In genomic region chr8:106932376-106933065, GRCm38 (mm10) we compare ENCODE assay signal across 9 mouse cellular contexts. TPM values are rescaled to one million over a fixed set of nuclear protein-coding genes. Genes with fewer than 3 reads are reported as not detected.
A peak's percentile ranks its signal among the peaks of the same experiment; 100 is the strongest.
DNase-seq lines count a peak whose midpoint lies in the region; ATAC-seq and TF ChIP-seq lines count a peak whose summit lies in the region.
"Had no signal": no experiment of that assay in that cellular context is flagged by ENCODE, and none has a peak within 500 bp of the region (broad histone marks: within the 10 kb centered on the region; RNA-seq: fewer than 3 reads in every experiment).

No protein-coding gene starts in this region.

- H3K27ac ChIP-seq in lung, embryonic 14.5 days (ENCODE audit: low read depth), result peak overlapping the region; percentile 48; the same call in 1 of the 2 replicates
- 0 out of 4 replicates have a peak overlapping the region, but pooled peaks of 1 of the 2 experiments have one; percentile 9 for H3K27ac ChIP-seq in heart, embryonic 14.5 days (replicated peaks in 1 of 2; ENCODE audit: control insufficient read depth in 1 of 2, insufficient read depth in 1 of 2, low read depth in 2 of 2, low read length in 2 of 2)
- no peak overlapping the region for H3K27ac ChIP-seq in midbrain, embryonic 12.5 days (replicated peaks)
- H3K27ac ChIP-seq: macrophage had no signal

- no peaks in the 10 kb centered on the region for H3K27me3 ChIP-seq in lung, embryonic 14.5 days (ENCODE audit: insufficient read depth, low read length)
- H3K27me3 ChIP-seq in heart, embryonic 14.5 days (ENCODE audit: control insufficient read depth, insufficient read depth, low read length), result no peaks in the 10 kb centered on the region
- H3K27me3 ChIP-seq in midbrain, embryonic 12.5 days, result peaks cover 22% of the 10 kb centered on the region

- H3K4me1 ChIP-seq in lung, embryonic 14.5 days (ENCODE audit: insufficient read depth), result peaks cover 7% of the 10 kb centered on the region; the same call in 1 of the 2 replicates
- H3K4me1 ChIP-seq in heart, embryonic 14.5 days (ENCODE audit: control insufficient read depth in 2 of 2, insufficient read depth in 2 of 2, low read length in 2 of 2), result peaks cover 7 to 13% of the 10 kb centered on the region in 2 experiments
- H3K4me1 ChIP-seq in midbrain, embryonic 12.5 days, result peaks cover 18% of the 10 kb centered on the region

- no peaks in the 10 kb centered on the region for H3K9me3 ChIP-seq in lung, embryonic 14.5 days (ENCODE audit: low read depth, low read length)
- no peaks in the 10 kb centered on the region for H3K9me3 ChIP-seq in heart, embryonic 14.5 days (ENCODE audit: control insufficient read depth, low read length)
- no peaks in the 10 kb centered on the region for H3K9me3 ChIP-seq in midbrain, embryonic 12.5 days

- peak overlapping the region; percentile 57 for H3K4me2 ChIP-seq in lung, embryonic 14.5 days
- peak overlapping the region; percentile 68 for H3K4me2 ChIP-seq in heart, embryonic 14.5 days (ENCODE audit: low read length)
- peak overlapping the region; percentile 44 for H3K4me2 ChIP-seq in midbrain, embryonic 12.5 days (replicated peaks)

- no peak overlapping the region for H3K9ac ChIP-seq in lung, embryonic 14.5 days
- H3K9ac ChIP-seq in heart, embryonic 14.5 days (ENCODE audit: low read length), result peak overlapping the region; percentile 48
- peak overlapping the region; percentile 12; the same call in 1 of the 2 replicates for H3K9ac ChIP-seq in midbrain, embryonic 12.5 days (replicated peaks)

- DNase-seq in lung, embryonic 14.5 days, result peak; percentile 81
- DNase-seq in lung, postnatal 14 days, result no peak
- peak; percentile 47 for DNase-seq in embryo, embryonic 10.5 days (ENCODE audit: low spot score)
- DNase-seq in kidney, postnatal 10 days, result peak; percentile 76
- DNase-seq in spleen, postnatal 14 days (ENCODE audit: low spot score in 2 of 2), result no peak
- DNase-seq in spleen, postnatal 10 days (ENCODE audit: low spot score in 2 of 2), result no peak

- TF ChIP-seq CTCF in lung, embryonic 14.5 days (IDR thresholded peaks at IDR 0.05; ENCODE audit: low read depth), result peak; percentile 34; the same call in 1 of the 2 replicates

- no peak for ATAC-seq in lung, embryonic 14.5 days (ENCODE audit: insufficient read depth)
- no peak for ATAC-seq in heart, embryonic 14.5 days (ENCODE audit: insufficient number of reproducible peaks, insufficient read depth, low FRiP score, low read depth)
- ATAC-seq in midbrain, embryonic 12.5 days (ENCODE audit: low FRiP score, low read depth), result no peak

- no peaks in the 10 kb centered on the region for H3K36me3 ChIP-seq in lung, embryonic 14.5 days (ENCODE audit: insufficient read depth)
- no peaks in the 10 kb centered on the region for H3K36me3 ChIP-seq in heart, embryonic 14.5 days (ENCODE audit: control insufficient read depth, insufficient read depth, low read length)
- H3K36me3 ChIP-seq in midbrain, embryonic 12.5 days, result no peaks in the 10 kb centered on the region

- 0 out of 2 replicates have a peak overlapping the region, but pooled peaks have one; percentile 2 for H3K4me3 ChIP-seq in lung, embryonic 14.5 days (ENCODE audit: low read depth, low read length)
- H3K4me3 ChIP-seq in heart, embryonic 14.5 days (ENCODE audit: control insufficient read depth in 1 of 2, insufficient read depth in 1 of 2, low read depth in 1 of 2, low read length in 2 of 2), result peak overlapping the region; percentile 16 to 24
- H3K4me3 ChIP-seq in midbrain, embryonic 12.5 days, result 0 out of 2 replicates have a peak overlapping the region, but pooled peaks have one; percentile 14

- WGBS in lung, embryonic 14.5 days, result 12% methylated on average over 22 of the region's 22 CpGs
- 12% methylated on average over 22 of the region's 22 CpGs for WGBS in heart, embryonic 14.5 days
- WGBS in midbrain, embryonic 12.5 days, result 15% methylated on average over 22 of the region's 22 CpGs

RNA-seq across cellular contexts. Expression of gene Sntb2, which starts 3.0 kb away (rescaled TPM):
- polyA plus RNA-seq in lung, embryonic 14.5 days (2014; fragmentation: Nextera tagmentation; extraction: Ambion mirVana), result 21.1 and 22.1 TPM in 2 replicates
- 15.0 and 15.4 TPM in 2 replicates for polyA plus RNA-seq in heart, embryonic 14.5 days (2014; fragmentation: Nextera tagmentation; extraction: Ambion mirVana)
- 9.0 and 12.4 TPM in 2 replicates for polyA plus RNA-seq in midbrain, embryonic 12.5 days (2016; fragmentation: Nextera tagmentation; extraction: Ambion mirVana)

RNA-seq across cellular contexts. Expression of gene Utp4, which starts 39.1 kb away (rescaled TPM):
- polyA plus RNA-seq in lung, embryonic 14.5 days (2014; fragmentation: Nextera tagmentation; extraction: Ambion mirVana), result 79.2 and 80.4 TPM in 2 replicates
- polyA plus RNA-seq in heart, embryonic 14.5 days (2014; fragmentation: Nextera tagmentation; extraction: Ambion mirVana), result 39.6 and 40.2 TPM in 2 replicates
- polyA plus RNA-seq in midbrain, embryonic 12.5 days (2016; fragmentation: Nextera tagmentation; extraction: Ambion mirVana), result 49.7 and 54.2 TPM in 2 replicates

Comparison
In these comparisons a context has a peak if more than half of its experiments do, and no peak if none do; other contexts are left out.
1. DNase-seq: peak in lung, embryonic 14.5 days (single experiment), embryo, embryonic 10.5 days (single experiment) and kidney, postnatal 10 days (single experiment); none in lung, postnatal 14 days (single experiment), spleen, postnatal 14 days (0 of 2) and spleen, postnatal 10 days (0 of 2).
2. Peak in every context shown above with its lines, with median percentiles within 50 percentile points of each other: H3K4me2 ChIP-seq and H3K4me3 ChIP-seq.